ENCODE assay signal across 18 mouse cellular contexts in the genomic region with DNA sequence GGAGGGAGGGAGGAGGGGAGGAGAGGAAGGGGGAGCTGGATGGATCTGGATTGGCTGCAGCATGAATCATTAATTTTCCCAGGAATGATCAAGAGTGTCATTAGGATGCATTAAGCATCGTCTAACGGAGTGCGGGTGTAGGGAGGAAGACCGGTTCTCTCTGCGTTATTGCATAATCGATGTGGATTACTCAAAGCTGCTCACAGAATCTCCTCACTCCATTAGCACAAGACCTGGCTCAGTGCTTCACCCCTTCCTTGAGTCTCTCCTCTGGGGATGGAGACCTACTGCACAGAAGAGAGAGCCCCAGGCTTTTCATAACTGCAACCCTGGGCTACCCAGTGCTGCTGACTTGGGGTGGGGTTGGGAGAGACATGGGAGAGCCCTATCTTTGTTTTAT.
DNase-seq lines count a peak whose midpoint lies in the region; ATAC-seq lines count a peak whose summit lies in the region.
"Had no signal": no experiment of that assay in that cellular context is flagged by ENCODE, and none has a peak within 500 bp of the region (broad histone marks: within the 10 kb centered on the region; RNA-seq: fewer than 3 reads in every experiment).

No protein-coding gene starts in this region.

- no peak overlapping the region for H3K4me3 ChIP-seq in forebrain, embryonic 13.5 days
- no peak overlapping the region for H3K4me3 ChIP-seq in forebrain, embryonic 15.5 days
- no peak overlapping the region for H3K4me3 ChIP-seq in hindbrain, embryonic 15.5 days
- no peak overlapping the region for H3K4me3 ChIP-seq in midbrain, embryonic 16.5 days (ENCODE audit: low read depth, low read length)
- H3K4me3 ChIP-seq: embryonic facial prominence, embryonic 13.5 days; limb, embryonic 12.5 days; liver, embryonic 15.5 days had no signal

- 60% methylated on average over 6 of the region's 6 CpGs for WGBS in forebrain, embryonic 13.5 days
- 68% methylated on average over 6 of the region's 6 CpGs for WGBS in forebrain, embryonic 15.5 days
- 27% methylated on average over 6 of the region's 6 CpGs for WGBS in hindbrain, embryonic 15.5 days
- 41% methylated on average over 6 of the region's 6 CpGs for WGBS in midbrain, embryonic 16.5 days

- peak; percentile 45; the same call in 1 of the 2 replicates for ATAC-seq in forebrain, embryonic 13.5 days
- no peak for ATAC-seq in forebrain, embryonic 15.5 days (replicated peaks)
- ATAC-seq in hindbrain, embryonic 15.5 days (ENCODE audit: low FRiP score, low read depth): peak; percentile 56; the same call in 1 of the 2 replicates
- peak; percentile 67 for ATAC-seq in midbrain, embryonic 16.5 days
- ATAC-seq: lung, postnatal 0 days had no signal

- H3K27ac ChIP-seq in forebrain, embryonic 13.5 days: no peak overlapping the region
- no peak overlapping the region for H3K27ac ChIP-seq in forebrain, embryonic 15.5 days (replicated peaks)
- 0 out of 2 replicates have a peak overlapping the region, but pooled peaks have one; percentile 20 for H3K27ac ChIP-seq in hindbrain, embryonic 15.5 days (replicated peaks)
- no peak overlapping the region for H3K27ac ChIP-seq in midbrain, embryonic 16.5 days (ENCODE audit: low read length)
- H3K27ac ChIP-seq: embryonic facial prominence, embryonic 13.5 days; limb, embryonic 12.5 days; liver, embryonic 15.5 days had no signal

- H3K4me2 ChIP-seq in forebrain, embryonic 13.5 days: no peak overlapping the region
- H3K4me2 ChIP-seq in forebrain, embryonic 15.5 days (replicated peaks): no peak overlapping the region
- H3K4me2 ChIP-seq in hindbrain, embryonic 15.5 days: no peak overlapping the region
- H3K4me2 ChIP-seq in midbrain, embryonic 16.5 days (ENCODE audit: low read length): no peak overlapping the region; the same call in 1 of the 2 replicates
- H3K4me2 ChIP-seq: embryonic facial prominence, embryonic 13.5 days; limb, embryonic 12.5 days; liver, embryonic 15.5 days had no signal

- no peaks in the 10 kb centered on the region for H3K4me1 ChIP-seq in forebrain, embryonic 13.5 days
- H3K4me1 ChIP-seq in forebrain, embryonic 15.5 days: no peaks in the 10 kb centered on the region
- no peaks in the 10 kb centered on the region; the same call in 1 of the 2 replicates for H3K4me1 ChIP-seq in hindbrain, embryonic 15.5 days (replicated peaks)
- no peaks in the 10 kb centered on the region; the same call in 1 of the 2 replicates for H3K4me1 ChIP-seq in midbrain, embryonic 16.5 days (ENCODE audit: control insufficient read depth, insufficient read depth, low read length)
- H3K4me1 ChIP-seq: embryonic facial prominence, embryonic 13.5 days; liver, embryonic 15.5 days had no signal

- H3K9ac ChIP-seq in forebrain, embryonic 13.5 days: no peak overlapping the region
- H3K9ac ChIP-seq in forebrain, embryonic 15.5 days (replicated peaks): no peak overlapping the region
- H3K9ac ChIP-seq in hindbrain, embryonic 15.5 days: no peak overlapping the region
- H3K9ac ChIP-seq in midbrain, embryonic 16.5 days (ENCODE audit: low read depth, low read length): no peak overlapping the region
- H3K9ac ChIP-seq: embryonic facial prominence, embryonic 13.5 days; limb, embryonic 12.5 days; liver, embryonic 15.5 days had no signal

- no peaks in the 10 kb centered on the region for H3K9me3 ChIP-seq in forebrain, embryonic 13.5 days (replicated peaks)
- no peaks in the 10 kb centered on the region for H3K9me3 ChIP-seq in forebrain, embryonic 15.5 days
- H3K9me3 ChIP-seq in hindbrain, embryonic 15.5 days: no peaks in the 10 kb centered on the region
- no peaks in the 10 kb centered on the region for H3K9me3 ChIP-seq in midbrain, embryonic 16.5 days (replicated peaks; ENCODE audit: control insufficient read depth, low read length, poor library complexity, severe bottlenecking)
- H3K9me3 ChIP-seq: embryonic facial prominence, embryonic 13.5 days; limb, embryonic 12.5 days; liver, embryonic 15.5 days had no signal

- no peaks in the 10 kb centered on the region for H3K36me3 ChIP-seq in forebrain, embryonic 13.5 days (ENCODE audit: poor library complexity, severe bottlenecking)
- no peaks in the 10 kb centered on the region for H3K36me3 ChIP-seq in forebrain, embryonic 15.5 days
- H3K36me3 ChIP-seq in hindbrain, embryonic 15.5 days: no peaks in the 10 kb centered on the region
- no peaks in the 10 kb centered on the region for H3K36me3 ChIP-seq in midbrain, embryonic 16.5 days (ENCODE audit: control insufficient read depth, insufficient read depth, low read length)
- H3K36me3 ChIP-seq: embryonic facial prominence, embryonic 13.5 days; limb, embryonic 12.5 days; liver, embryonic 15.5 days had no signal

- no peaks in the 10 kb centered on the region for H3K27me3 ChIP-seq in forebrain, embryonic 13.5 days
- no peaks in the 10 kb centered on the region for H3K27me3 ChIP-seq in forebrain, embryonic 15.5 days
- H3K27me3 ChIP-seq in hindbrain, embryonic 15.5 days: no peaks in the 10 kb centered on the region
- H3K27me3 ChIP-seq in midbrain, embryonic 16.5 days (ENCODE audit: control insufficient read depth, insufficient read depth, low read depth, low read length): no peaks in the 10 kb centered on the region
- H3K27me3 ChIP-seq: CH12.LX; embryonic facial prominence, embryonic 13.5 days; liver, embryonic 15.5 days had no signal

- DNase-seq in brain, adult 2 months (ENCODE audit: low read depth, low spot score): peak; percentile 17
- no peak for DNase-seq in ovary, postnatal 14 days (ENCODE audit: low spot score)
- no peak for DNase-seq in right cerebral cortex, postnatal 10 days (ENCODE audit: low spot score in 2 of 2)
- DNase-seq in urinary bladder, postnatal 14 days (ENCODE audit: low spot score): no peak
- DNase-seq: adrenal gland, adult 8-10 months; cerebellum, adult 18-20 months; heart, postnatal 4 days; kidney, adult 18-20 months; kidney, postnatal 14 days had no signal
